Mouse (Mus musculus) forebrain, embryonic 11.5 days (tissue): Measurements from ENCODE around the gene Trim8. TPM values are rescaled to one million over a fixed set of nuclear protein-coding genes. Genes with fewer than 3 reads are reported as not detected.

Experiments used
- ATAC-seq: fragments of 200-750 bp; cut with Nextera tagmentation; replicated peaks from 2 replicates; pipeline ENCODE4 v1.8.0; 2017; ENCODE audit warnings: moderate TSS enrichment; ENCODE audit not compliant: low FRiP score
- DNase-seq: peaks from one replicate; pipeline ENCODE4 v3.0.0-alpha.2; 2017; ENCODE audit warnings: low spot score
- H3K27ac ChIP-seq: fragments of 300-500 bp; sonication (generic); 2 replicates; pipeline ENCODE4 v1.5.1; 2014; ENCODE audit warnings: low read depth, low read length
- H3K27me3 ChIP-seq: fragments of 300-500 bp; sonication (generic); 2 replicates; pipeline ENCODE4 v1.6.1; 2014; ENCODE audit warnings: mild to moderate bottlenecking, low read length, mixed read lengths; ENCODE audit not compliant: control insufficient read depth, insufficient read depth
- H3K36me3 ChIP-seq: fragments of 300-500 bp; sonication (generic); 2 replicates; pipeline ENCODE4 v1.6.1; 2014; ENCODE audit warnings: mild to moderate bottlenecking, low read length, moderate library complexity, mixed read lengths; ENCODE audit not compliant: control insufficient read depth, insufficient read depth
- H3K4me1 ChIP-seq: fragments of 300-500 bp; sonication (generic); replicated peaks from 2 replicates; pipeline ENCODE4 v1.6.1; 2014; ENCODE audit warnings: low read length, mixed read lengths; ENCODE audit not compliant: control insufficient read depth, insufficient read depth
- H3K4me2 ChIP-seq: fragments of 300-500 bp; sonication (generic); 2 replicates; pipeline ENCODE4 v1.6.1; 2014; ENCODE audit warnings: low read depth, mild to moderate bottlenecking, low read length, moderate library complexity, mixed read lengths; ENCODE audit not compliant: severe bottlenecking
- H3K4me3 ChIP-seq: fragments of 300-500 bp; sonication (generic); 2 replicates; pipeline ENCODE4 v1.5.1; 2014; ENCODE audit warnings: low read depth, low read length
- H3K9ac ChIP-seq: fragments of 300-500 bp; sonication (generic); 2 replicates; pipeline ENCODE4 v1.6.1; 2014; ENCODE audit warnings: low read length
- H3K9me3 ChIP-seq: fragments of 300-500 bp; sonication (generic); 2 replicates; pipeline ENCODE4 v1.6.1; 2016; ENCODE audit warnings: low read length, mixed read lengths; ENCODE audit not compliant: control insufficient read depth
- WGBS: fragments of 180-500 bp; shearing (Covaris S2); extraction: QIAGEN DNeasy Blood & Tissue Kit; methylation state at CpG from one replicate; pipeline ENCODE4 v1.1.7; 2014; 5-methylcytosine and 5-hydroxymethylcytosine counted together
- polyA plus RNA-seq: library from polyadenylated mRNA; unstranded; fragments of >200 nt; fragmentation: Nextera tagmentation; extraction: Ambion mirVana; gene quantifications from 2 replicates; pipeline ENCODE4 v1.2.1, GENCODE M21; 2014

Gene Trim8
- polyA plus RNA-seq, 1 experiment from 2014 or later = 30.7 TPM

- no peak for ATAC-seq
- Histone ChIP-seq H3K4me2 (peak overlapping the region; percentile 97), H3K9me3 (no peaks in the 10 kb centered on the region), H3K36me3 (no peaks in the 10 kb centered on the region), H3K4me1 (peaks cover 38% of the 10 kb centered on the region), H3K27ac (peak overlapping the region; percentile 82), H3K27me3 (no peaks in the 10 kb centered on the region), H3K4me3 (peak overlapping the region; percentile 1), H3K9ac (peak overlapping the region; percentile 39)
- WGBS = 77% methylated on average over 8 of the region's 8 CpGs
- DNase-seq = no peak
These were observed 4.3 kb downstream of the Trim8 start for GRCm38 (mm10) chr19:46505646-46506371.

- no peak for ATAC-seq
- no peak for DNase-seq
- H3K4me3 ChIP-seq = peak overlapping the region; percentile 1
- peaks cover 38% of the 10 kb centered on the region for H3K4me1 ChIP-seq
- 48% methylated on average over 3 of the region's 3 CpGs for WGBS
- H3K4me2 ChIP-seq = peak overlapping the region; percentile 31
- H3K9ac ChIP-seq = peak overlapping the region; percentile 39
- no peaks in the 10 kb centered on the region for H3K36me3 ChIP-seq
- no peaks in the 10 kb centered on the region for H3K9me3 ChIP-seq
- no peaks in the 10 kb centered on the region for H3K27me3 ChIP-seq
- peak overlapping the region; percentile 82 for H3K27ac ChIP-seq
These were observed 4.8 kb downstream of the Trim8 start for GRCm38 (mm10) chr19:46506372-46506717.

GRCm38 (mm10) chr19:46507181-46507581, 5.7 kb downstream of the Trim8 start:
- Histone ChIP-seq H3K4me3 (peak overlapping the region; percentile 1), H3K4me2 (peak overlapping the region; percentile 31), H3K9me3 (no peaks in the 10 kb centered on the region), H3K4me1 (peaks cover 38% of the 10 kb centered on the region), H3K9ac (peak overlapping the region; percentile 39), H3K27me3 (no peaks in the 10 kb centered on the region), H3K36me3 (no peaks in the 10 kb centered on the region), H3K27ac (peak overlapping the region; percentile 82)
- ATAC-seq (peak; percentile 30), DNase-seq (peak; percentile 77)
- WGBS = 20% methylated on average over 8 of the region's 8 CpGs

- Histone ChIP-seq H3K36me3 (peaks cover 5% of the 10 kb centered on the region), H3K27ac (peak overlapping the region; percentile 82; the same call in 1 of the 2 replicates), H3K9ac (peak overlapping the region; percentile 39; the same call in 1 of the 2 replicates), H3K4me2 (peak overlapping the region; percentile 31), H3K27me3 (no peaks in the 10 kb centered on the region), H3K9me3 (no peaks in the 10 kb centered on the region), H3K4me3 (no peak overlapping the region), H3K4me1 (peaks cover 38% of the 10 kb centered on the region)
- ATAC-seq (no peak), DNase-seq (no peak)
- 93% methylated on average over 1 of the region's 1 CpGs for WGBS
These were observed 6.3 kb downstream of the Trim8 start for GRCm38 (mm10) chr19:46507806-46508205.

- no peak overlapping the region for H3K4me2 ChIP-seq
- no peaks in the 10 kb centered on the region for H3K9me3 ChIP-seq
- H3K36me3 ChIP-seq = peaks cover 9% of the 10 kb centered on the region
- H3K27ac ChIP-seq = no peak overlapping the region
- peaks cover 38% of the 10 kb centered on the region for H3K4me1 ChIP-seq
- no peak overlapping the region for H3K9ac ChIP-seq
- ATAC-seq (no peak), DNase-seq (no peak)
- H3K27me3 ChIP-seq = no peaks in the 10 kb centered on the region
- H3K4me3 ChIP-seq = no peak overlapping the region
- WGBS = 89% methylated on average over 3 of the region's 3 CpGs
These were observed 7.2 kb downstream of the Trim8 start for GRCm38 (mm10) chr19:46508738-46509137.

- 85% methylated on average over 3 of the region's 3 CpGs for WGBS
- H3K4me2 ChIP-seq = no peak overlapping the region
- DNase-seq (no peak), ATAC-seq (no peak)
- no peaks in the 10 kb centered on the region for H3K27me3 ChIP-seq
- H3K27ac ChIP-seq = no peak overlapping the region
- peaks cover 38% of the 10 kb centered on the region for H3K4me1 ChIP-seq
- H3K4me3 ChIP-seq = no peak overlapping the region
- no peaks in the 10 kb centered on the region for H3K9me3 ChIP-seq
- no peak overlapping the region for H3K9ac ChIP-seq
- H3K36me3 ChIP-seq = peaks cover 9% of the 10 kb centered on the region
These were observed 7.7 kb downstream of the Trim8 start for GRCm38 (mm10) chr19:46509202-46509601.

GRCm38 (mm10) chr19:46509736-46510135, 8.2 kb downstream of the Trim8 start:
- Histone ChIP-seq H3K36me3 (peaks cover 13% of the 10 kb centered on the region), H3K4me3 (no peak overlapping the region), H3K4me1 (peaks cover 36% of the 10 kb centered on the region), H3K9ac (no peak overlapping the region), H3K9me3 (no peaks in the 10 kb centered on the region), H3K27ac (0 out of 2 replicates have a peak overlapping the region, but pooled peaks have one; percentile 5), H3K4me2 (no peak overlapping the region), H3K27me3 (no peaks in the 10 kb centered on the region)
- WGBS = 91% methylated on average over 4 of the region's 4 CpGs
- no peak for DNase-seq
- ATAC-seq = no peak

- 90% methylated on average over 5 of the region's 5 CpGs for WGBS
- H3K9me3 ChIP-seq = no peaks in the 10 kb centered on the region
- H3K9ac ChIP-seq = no peak overlapping the region
- H3K4me1 ChIP-seq = peaks cover 29% of the 10 kb centered on the region
- H3K27me3 ChIP-seq = no peaks in the 10 kb centered on the region
- no peak overlapping the region for H3K4me2 ChIP-seq
- no peak overlapping the region for H3K4me3 ChIP-seq
- ATAC-seq = no peak
- no peak overlapping the region for H3K27ac ChIP-seq
- no peak for DNase-seq
- peaks cover 20% of the 10 kb centered on the region for H3K36me3 ChIP-seq
These were observed 8.9 kb downstream of the Trim8 start for GRCm38 (mm10) chr19:46510401-46510800.

GRCm38 (mm10) chr19:46510824-46511223, 9.3 kb downstream of the Trim8 start:
- WGBS = 61% methylated on average over 3 of the region's 3 CpGs
- DNase-seq (no peak), ATAC-seq (no peak)
- Histone ChIP-seq H3K4me1 (peaks cover 27% of the 10 kb centered on the region), H3K27ac (no peak overlapping the region), H3K9ac (no peak overlapping the region), H3K27me3 (no peaks in the 10 kb centered on the region), H3K9me3 (no peaks in the 10 kb centered on the region), H3K36me3 (peaks cover 21% of the 10 kb centered on the region), H3K4me3 (no peak overlapping the region), H3K4me2 (no peak overlapping the region)
